Mouse (Mus musculus): ENCODE measurements around the gene Mus81. TPM values are rescaled to one million over a fixed set of nuclear protein-coding genes. Genes with fewer than 3 reads are reported as not detected.
A peak's percentile ranks its signal among the peaks of the same experiment; 100 is the strongest.

Mus81 gene
- polyA plus RNA-seq, 1 experiment = 41.5 TPM

- Histone ChIP-seq H3K36me3 (ENCODE audit: control insufficient read depth, insufficient read depth, low read length) (no peaks in the 10 kb centered on the region), H3K4me3 (ENCODE audit: extremely low read depth, insufficient read depth, insufficient read length) (peak within 1 kb of the TSS; percentile 63), H3K27ac (ENCODE audit: insufficient read depth, low read length) (no peak within 1 kb of the TSS), H3K4me1 (ENCODE audit: control insufficient read depth, insufficient read depth, insufficient read length) (peaks cover 17% of the 10 kb centered on the region), H3K27me3 (ENCODE audit: control insufficient read depth, insufficient read depth, low read length) (peaks cover 8% of the 10 kb centered on the region)
- 1% methylated on average over 70 of the region's 70 CpGs for WGBS
- DNase-seq (ENCODE audit: low read depth in 1 of 2, low spot score in 2 of 2) = peak; percentile 44 to 77
- no peak for TF ChIP-seq CTCF (IDR thresholded peaks at IDR 0.05; ENCODE audit: extremely low read depth, insufficient read depth, insufficient read length, insufficient replicate concordance)
- TF ChIP-seq POLR2A (IDR thresholded peaks at IDR 0.05; ENCODE audit: low read depth, low read length) = no peak
These were observed 40.5 kb downstream of the Mus81 start, which contains the start of gene Fosl1 for GRCm38 (mm10) chr19:5447515-5448353. Fosl1 (plus strand) TSS chr19:5447547.

- WGBS = 93% methylated on average over 5 of the region's 5 CpGs
- Histone ChIP-seq H3K27ac (ENCODE audit: insufficient read depth, low read length) (no peak overlapping the region), H3K4me1 (ENCODE audit: control insufficient read depth, insufficient read depth, insufficient read length) (peaks cover 17% of the 10 kb centered on the region), H3K27me3 (ENCODE audit: control insufficient read depth, insufficient read depth, low read length) (peaks cover 8% of the 10 kb centered on the region), H3K36me3 (ENCODE audit: control insufficient read depth, insufficient read depth, low read length) (no peaks in the 10 kb centered on the region), H3K4me3 (ENCODE audit: extremely low read depth, insufficient read depth, insufficient read length) (no peak overlapping the region)
- no peak for DNase-seq (ENCODE audit: low read depth in 1 of 2, low spot score in 2 of 2)
- no peak for TF ChIP-seq POLR2A (IDR thresholded peaks at IDR 0.05; ENCODE audit: low read depth, low read length)
- no peak for TF ChIP-seq CTCF (IDR thresholded peaks at IDR 0.05; ENCODE audit: extremely low read depth, insufficient read depth, insufficient read length, insufficient replicate concordance)
These were observed 42.5 kb downstream of the Mus81 start for GRCm38 (mm10) chr19:5445747-5446146.

GRCm38 (mm10) chr19:5444954-5445353 lies 43.2 kb downstream of the Mus81 start:
- TF ChIP-seq CTCF (IDR thresholded peaks at IDR 0.05; ENCODE audit: extremely low read depth, insufficient read depth, insufficient read length, insufficient replicate concordance) = no peak
- TF ChIP-seq POLR2A (IDR thresholded peaks at IDR 0.05; ENCODE audit: low read depth, low read length) = no peak
- no peaks in the 10 kb centered on the region for H3K36me3 ChIP-seq (ENCODE audit: control insufficient read depth, insufficient read depth, low read length)
- peaks cover 17% of the 10 kb centered on the region for H3K4me1 ChIP-seq (ENCODE audit: control insufficient read depth, insufficient read depth, insufficient read length)
- H3K4me3 ChIP-seq (ENCODE audit: extremely low read depth, insufficient read depth, insufficient read length) = no peak overlapping the region
- peaks cover 8% of the 10 kb centered on the region for H3K27me3 ChIP-seq (ENCODE audit: control insufficient read depth, insufficient read depth, low read length)
- DNase-seq (ENCODE audit: low read depth in 1 of 2, low spot score in 2 of 2) = no peak
- WGBS = 59% methylated on average over 7 of the region's 7 CpGs
- no peak overlapping the region for H3K27ac ChIP-seq (ENCODE audit: insufficient read depth, low read length)

- Histone ChIP-seq H3K36me3 (ENCODE audit: control insufficient read depth, insufficient read depth, low read length) (no peaks in the 10 kb centered on the region), H3K4me3 (ENCODE audit: extremely low read depth, insufficient read depth, insufficient read length) (no peak overlapping the region), H3K27me3 (ENCODE audit: control insufficient read depth, insufficient read depth, low read length) (peaks cover 8% of the 10 kb centered on the region), H3K27ac (ENCODE audit: insufficient read depth, low read length) (no peak overlapping the region), H3K4me1 (ENCODE audit: control insufficient read depth, insufficient read depth, insufficient read length) (peaks cover 17% of the 10 kb centered on the region)
- TF ChIP-seq POLR2A (IDR thresholded peaks at IDR 0.05; ENCODE audit: low read depth, low read length) (no peak), CTCF (IDR thresholded peaks at IDR 0.05; ENCODE audit: extremely low read depth, insufficient read depth, insufficient read length, insufficient replicate concordance) (no peak)
- 73% methylated on average over 9 of the region's 9 CpGs for WGBS
- no peak for DNase-seq (ENCODE audit: low read depth in 1 of 2, low spot score in 2 of 2)
These were observed 43.8 kb downstream of the Mus81 start for GRCm38 (mm10) chr19:5444371-5444908.

GRCm38 (mm10) chr19:5433951-5434350 lies 54.3 kb downstream of the Mus81 start:
- no peak for DNase-seq (ENCODE audit: low read depth in 1 of 2, low spot score in 2 of 2)
- Histone ChIP-seq H3K36me3 (ENCODE audit: control insufficient read depth, insufficient read depth, low read length) (no peaks in the 10 kb centered on the region), H3K4me1 (ENCODE audit: control insufficient read depth, insufficient read depth, insufficient read length) (peaks cover 9% of the 10 kb centered on the region; the same call in 1 of the 2 replicates), H3K4me3 (ENCODE audit: extremely low read depth, insufficient read depth, insufficient read length) (0 out of 2 replicates have a peak overlapping the region, but pooled peaks have one; percentile 62), H3K27me3 (ENCODE audit: control insufficient read depth, insufficient read depth, low read length) (no peaks in the 10 kb centered on the region), H3K27ac (ENCODE audit: insufficient read depth, low read length) (peak overlapping the region; percentile 83; the same call in 1 of the 2 replicates)
- WGBS = 59% methylated on average over 7 of the region's 7 CpGs
- TF ChIP-seq CTCF (IDR thresholded peaks at IDR 0.05; ENCODE audit: extremely low read depth, insufficient read depth, insufficient read length, insufficient replicate concordance) (no peak), POLR2A (IDR thresholded peaks at IDR 0.05; ENCODE audit: low read depth, low read length) (no peak)

- TF ChIP-seq CTCF (IDR thresholded peaks at IDR 0.05; ENCODE audit: extremely low read depth, insufficient read depth, insufficient read length, insufficient replicate concordance) = peak; percentile 39; the same call in 1 of the 2 replicates
- no peak for TF ChIP-seq POLR2A (IDR thresholded peaks at IDR 0.05; ENCODE audit: low read depth, low read length)
- WGBS = 1% methylated on average over 16 of the region's 16 CpGs
- peak; percentile 35 to 54 for DNase-seq (ENCODE audit: low read depth in 1 of 2, low spot score in 2 of 2)
- H3K27me3 ChIP-seq (ENCODE audit: control insufficient read depth, insufficient read depth, low read length) = no peaks in the 10 kb centered on the region
- peak overlapping the region; percentile 83 for H3K27ac ChIP-seq (ENCODE audit: insufficient read depth, low read length)
- peaks cover 9% of the 10 kb centered on the region; the same call in 1 of the 2 replicates for H3K4me1 ChIP-seq (ENCODE audit: control insufficient read depth, insufficient read depth, insufficient read length)
- H3K36me3 ChIP-seq (ENCODE audit: control insufficient read depth, insufficient read depth, low read length) = no peaks in the 10 kb centered on the region
- peak overlapping the region; percentile 62 for H3K4me3 ChIP-seq (ENCODE audit: extremely low read depth, insufficient read depth, insufficient read length)
These were observed 55.0 kb downstream of the Mus81 start for GRCm38 (mm10) chr19:5432992-5433852.

Other genes starting within 250 kb of the Mus81 start
- gene Pacs1, start 215.3 kb downstream of the Mus81 start, polyA plus RNA-seq (2012; rRNA removed) = 35.0 and 44.5 TPM in 2 replicates
- gene Sf3b2, start 192.9 kb downstream of the Mus81 start, polyA plus RNA-seq (2012; rRNA removed) = 117 and 144 TPM in 2 replicates
- gene Gal3st3, start 190.1 kb downstream of the Mus81 start, polyA plus RNA-seq (2012; rRNA removed) = 0.37 and 0.69 TPM in 2 replicates
- gene Catsper1, start 152.7 kb downstream of the Mus81 start, polyA plus RNA-seq (2012; rRNA removed) = not detected in 2 replicates
- 0.32 and 0.82 TPM in 2 replicates for gene Cst6, start 138.8 kb downstream of the Mus81 start, polyA plus RNA-seq (2012; rRNA removed)
- 17.4 and 20.0 TPM in 2 replicates for gene Eif1ad, start 121.7 kb downstream of the Mus81 start, polyA plus RNA-seq (2012; rRNA removed)
- gene Banf1, start 121.2 kb downstream of the Mus81 start, polyA plus RNA-seq (2012; rRNA removed) = 72.0 and 79.8 TPM in 2 replicates
- 19.2 and 27.3 TPM in 2 replicates for gene Sart1, start 99.7 kb downstream of the Mus81 start, polyA plus RNA-seq (2012; rRNA removed)
- 1.9 and 2.3 TPM in 2 replicates for gene Tsga10ip, start 85.9 kb downstream of the Mus81 start, polyA plus RNA-seq (2012; rRNA removed)
- 59.6 and 75.8 TPM in 2 replicates for gene Drap1, start 63.4 kb downstream of the Mus81 start, polyA plus RNA-seq (2012; rRNA removed)
- gene AI837181, start 63.3 kb downstream of the Mus81 start, polyA plus RNA-seq (2012; rRNA removed) = 76.4 and 95.8 TPM in 2 replicates
- gene Fosl1, start 40.9 kb downstream of the Mus81 start, polyA plus RNA-seq (2012; rRNA removed) = 0.04 and 0.40 TPM in 2 replicates
- gene Ccdc85b, start 30.5 kb downstream of the Mus81 start, polyA plus RNA-seq (2012; rRNA removed) = 5.3 and 6.8 TPM in 2 replicates
- 80.4 and 131 TPM in 2 replicates for gene Fibp, start 27.8 kb downstream of the Mus81 start, polyA plus RNA-seq (2012; rRNA removed)
- 27.6 and 34.3 TPM in 2 replicates for gene Ctsw, start 19.9 kb downstream of the Mus81 start, polyA plus RNA-seq (2012; rRNA removed)
- gene Efemp2, start 14.4 kb downstream of the Mus81 start, polyA plus RNA-seq (2012; rRNA removed) = 21.7 and 29.4 TPM in 2 replicates
- gene Cfl1, start 2.1 kb upstream of the Mus81 start, polyA plus RNA-seq (2012; rRNA removed) = 427 and 734 TPM in 2 replicates
- 0.77 and 1.5 TPM in 2 replicates for gene 1700020D05Rik, start 15.4 kb upstream of the Mus81 start, polyA plus RNA-seq (2012; rRNA removed)
- gene Snx32, start 22.1 kb upstream of the Mus81 start, polyA plus RNA-seq (2012; rRNA removed) = 10.8 and 12.2 TPM in 2 replicates
- gene Ovol1, start 72.2 kb upstream of the Mus81 start, polyA plus RNA-seq (2012; rRNA removed) = 0.05 TPM in 2 replicates
- 18.6 and 25.0 TPM in 2 replicates for gene Ap5b1, start 79.6 kb upstream of the Mus81 start, polyA plus RNA-seq (2012; rRNA removed)
- 47.8 and 74.6 TPM in 2 replicates for gene Rnaseh2c, start 113.5 kb upstream of the Mus81 start, polyA plus RNA-seq (2012; rRNA removed)
- gene Kat5, start 121.8 kb upstream of the Mus81 start, polyA plus RNA-seq (2012; rRNA removed) = 37.3 and 46.1 TPM in 2 replicates
- gene Rela, start 149.1 kb upstream of the Mus81 start, polyA plus RNA-seq (2012; rRNA removed) = 87.1 and 110 TPM in 2 replicates
- gene Sipa1, start 175.3 kb upstream of the Mus81 start, polyA plus RNA-seq (2012; rRNA removed) = 417 and 497 TPM in 2 replicates
- gene Map3k11, start 200.3 kb upstream of the Mus81 start, polyA plus RNA-seq (2012; rRNA removed) = 73.4 and 88.7 TPM in 2 replicates
- gene Pcnx3, start 200.5 kb upstream of the Mus81 start, polyA plus RNA-seq (2012; rRNA removed) = 195 and 236 TPM in 2 replicates
- gene Kcnk7, start 216.0 kb upstream of the Mus81 start, polyA plus RNA-seq (2012; rRNA removed) = 0.19 and 0.39 TPM in 2 replicates
- 94.6 and 101 TPM in 2 replicates for gene Ehbp1l1, start 237.9 kb upstream of the Mus81 start, polyA plus RNA-seq (2012; rRNA removed)
- gene Fam89b, start 241.3 kb upstream of the Mus81 start, polyA plus RNA-seq (2012; rRNA removed) = 124 and 173 TPM in 2 replicates